Mouse (Mus musculus) urinary bladder, postnatal 14 days (tissue): Measurements from ENCODE around the gene Foxj2.

Source experiments
- DNase-seq: peaks from one replicate; pipeline ENCODE4 v3.0.0; 2021; ENCODE audit warnings: low spot score

Foxj2 gene

DNA sequence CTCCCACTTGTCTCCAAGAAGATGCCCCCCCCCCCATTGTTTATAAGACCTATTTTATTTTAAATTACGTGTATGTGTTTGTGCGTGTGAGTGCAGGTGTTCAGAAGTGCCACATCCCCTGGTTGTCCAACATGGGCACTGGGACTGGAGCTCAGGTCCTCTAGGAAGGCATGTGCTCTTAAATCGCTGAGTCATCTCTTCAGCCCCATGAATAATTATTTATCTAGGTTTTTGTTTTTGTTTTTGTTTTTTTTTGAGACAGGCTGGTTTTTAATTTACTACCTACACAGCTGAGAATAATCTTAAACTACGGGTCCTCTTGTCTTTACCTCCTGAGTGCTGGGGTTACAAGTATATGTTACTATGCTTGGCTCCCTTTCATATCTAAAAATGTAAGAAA is 6.1 kb upstream of the Foxj2 start:
- no peak for DNase-seq

DNA sequence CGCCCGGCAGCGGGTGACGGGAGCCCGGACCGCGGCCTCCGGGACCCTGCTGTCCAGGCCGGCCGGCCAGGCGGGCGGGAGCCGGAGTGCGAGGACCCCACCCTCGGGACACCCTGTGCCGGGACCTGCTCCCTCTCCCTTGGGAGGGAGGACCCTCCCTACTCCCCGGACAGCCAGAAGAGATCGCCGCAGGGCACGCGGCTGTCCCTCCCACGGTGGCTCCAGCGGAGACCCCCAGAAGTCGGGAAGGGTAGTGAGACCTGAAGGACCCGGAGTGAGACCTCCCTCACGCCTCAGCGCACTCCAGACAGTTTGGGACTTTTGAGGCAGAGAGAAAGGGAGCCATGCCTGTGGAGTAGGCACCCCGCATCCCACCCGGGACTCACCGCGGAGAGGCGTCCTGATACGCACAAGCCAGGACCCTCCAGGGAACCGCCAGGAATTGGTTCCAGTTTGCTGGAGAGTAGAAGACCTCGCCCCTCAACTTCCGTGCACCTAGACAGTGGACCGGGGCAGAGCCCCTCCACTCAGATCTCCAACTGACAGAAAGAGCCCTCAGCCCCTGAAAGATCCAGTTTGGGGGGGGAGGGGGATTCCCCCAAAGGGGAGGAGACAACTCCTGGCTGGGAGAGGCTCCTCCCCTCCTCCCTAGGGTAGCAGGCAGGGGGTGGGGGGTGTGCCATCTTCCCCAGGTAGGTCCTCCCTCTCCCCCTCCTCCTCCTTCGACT is 521 bp downstream of the Foxj2 start:
- DNase-seq = peak; percentile 28

DNA sequence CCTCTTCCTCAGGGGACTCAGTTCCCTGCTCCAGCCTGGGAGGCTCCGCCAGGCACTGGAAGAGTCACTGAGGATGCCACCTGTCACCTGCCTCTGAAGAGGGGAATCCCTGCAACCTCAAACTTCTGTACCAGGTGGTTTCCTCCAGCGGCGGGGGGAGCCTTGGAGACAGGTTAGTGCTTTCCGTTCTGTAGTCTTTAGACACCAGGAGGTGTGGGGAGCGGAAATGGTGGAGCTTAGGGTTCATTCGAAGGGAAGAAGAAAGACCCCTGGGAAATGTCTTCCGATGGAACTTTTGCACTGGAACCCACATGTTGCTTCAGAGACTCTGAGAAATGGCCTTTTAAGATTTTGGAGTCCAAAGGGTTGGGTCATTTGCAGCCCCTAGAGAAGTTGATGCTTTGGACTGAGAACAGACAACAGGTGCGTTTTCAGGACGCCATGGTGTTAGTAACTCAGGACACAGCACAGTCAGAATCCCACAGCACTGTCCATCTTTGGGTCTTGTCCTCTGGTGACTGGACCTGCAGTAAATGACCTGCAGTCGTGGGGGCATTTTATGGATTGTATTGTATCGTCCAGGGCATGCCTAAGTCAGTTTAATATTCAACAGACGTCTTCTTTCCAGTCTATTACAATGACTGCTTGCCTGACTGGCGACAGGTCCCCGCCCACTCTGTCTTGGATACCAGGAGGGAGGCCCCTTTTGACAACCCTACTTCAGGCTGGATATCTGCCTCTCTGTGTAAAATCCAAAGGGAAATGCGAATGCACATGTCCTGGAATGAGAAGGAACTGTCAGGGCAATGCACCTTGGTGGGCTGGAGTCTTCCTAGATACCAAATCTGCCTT is 1.3 kb downstream of the Foxj2 start:
- DNase-seq = no peak

DNA sequence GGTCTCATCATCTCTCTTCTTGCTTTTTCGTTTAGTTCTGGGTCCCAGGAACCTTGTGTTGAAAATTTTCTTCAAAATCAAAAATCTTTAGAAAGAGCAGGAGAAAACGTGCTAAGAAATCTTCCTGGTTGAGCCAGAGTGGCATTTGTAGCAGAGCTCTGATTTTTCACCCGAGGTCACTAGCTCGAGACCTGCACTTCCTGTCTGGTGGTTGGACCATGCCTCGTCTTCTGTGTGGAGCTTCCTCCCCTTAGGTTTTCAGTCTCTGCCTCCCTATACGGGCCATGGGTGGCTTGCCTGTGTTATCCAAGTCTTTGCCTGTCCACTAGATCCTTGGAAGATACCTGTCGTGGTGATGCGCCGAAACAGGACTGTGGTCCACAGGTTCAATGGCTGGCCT is 2.1 kb downstream of the Foxj2 start:
- no peak for DNase-seq

DNA sequence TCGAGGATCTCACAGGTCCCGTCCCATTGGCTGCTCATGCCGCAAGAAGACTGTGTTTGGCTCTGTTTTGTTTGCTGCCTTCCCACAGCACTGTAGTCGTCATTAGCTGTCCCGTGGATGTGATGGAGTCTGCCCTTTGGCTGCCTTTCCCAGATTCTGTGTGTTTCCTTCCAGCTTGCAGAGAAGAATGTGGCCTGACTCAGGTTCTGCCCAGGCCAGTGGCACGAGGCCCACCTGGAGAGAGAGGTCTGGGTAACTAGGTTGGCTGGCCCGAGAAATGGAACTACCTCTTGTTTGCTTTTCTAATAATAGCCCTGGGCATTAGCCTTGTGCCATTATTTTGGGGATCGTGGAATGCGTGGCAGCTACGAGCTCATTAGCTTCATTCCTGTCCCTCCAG is 4.4 kb downstream of the Foxj2 start:
- peak; percentile 21 for DNase-seq

DNA sequence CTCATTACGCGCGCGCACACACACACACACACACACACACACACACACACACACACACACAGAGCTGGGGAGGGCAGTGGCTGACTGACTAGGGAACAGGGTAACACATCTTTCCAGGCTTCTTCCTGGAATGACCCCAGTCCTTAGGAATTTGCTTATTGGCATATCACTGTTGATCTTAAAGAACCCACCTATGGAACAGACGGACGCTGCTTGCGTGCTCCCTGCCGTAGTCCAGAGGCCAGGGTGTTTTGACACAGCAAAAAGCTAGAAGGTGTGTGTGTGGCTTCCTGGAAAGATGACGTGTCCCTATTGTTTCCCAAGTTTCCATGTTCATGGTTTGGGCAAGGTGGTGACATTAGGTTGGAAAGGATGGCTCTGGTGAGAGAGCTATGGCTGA is 5.5 kb downstream of the Foxj2 start:
- DNase-seq = no peak

DNA sequence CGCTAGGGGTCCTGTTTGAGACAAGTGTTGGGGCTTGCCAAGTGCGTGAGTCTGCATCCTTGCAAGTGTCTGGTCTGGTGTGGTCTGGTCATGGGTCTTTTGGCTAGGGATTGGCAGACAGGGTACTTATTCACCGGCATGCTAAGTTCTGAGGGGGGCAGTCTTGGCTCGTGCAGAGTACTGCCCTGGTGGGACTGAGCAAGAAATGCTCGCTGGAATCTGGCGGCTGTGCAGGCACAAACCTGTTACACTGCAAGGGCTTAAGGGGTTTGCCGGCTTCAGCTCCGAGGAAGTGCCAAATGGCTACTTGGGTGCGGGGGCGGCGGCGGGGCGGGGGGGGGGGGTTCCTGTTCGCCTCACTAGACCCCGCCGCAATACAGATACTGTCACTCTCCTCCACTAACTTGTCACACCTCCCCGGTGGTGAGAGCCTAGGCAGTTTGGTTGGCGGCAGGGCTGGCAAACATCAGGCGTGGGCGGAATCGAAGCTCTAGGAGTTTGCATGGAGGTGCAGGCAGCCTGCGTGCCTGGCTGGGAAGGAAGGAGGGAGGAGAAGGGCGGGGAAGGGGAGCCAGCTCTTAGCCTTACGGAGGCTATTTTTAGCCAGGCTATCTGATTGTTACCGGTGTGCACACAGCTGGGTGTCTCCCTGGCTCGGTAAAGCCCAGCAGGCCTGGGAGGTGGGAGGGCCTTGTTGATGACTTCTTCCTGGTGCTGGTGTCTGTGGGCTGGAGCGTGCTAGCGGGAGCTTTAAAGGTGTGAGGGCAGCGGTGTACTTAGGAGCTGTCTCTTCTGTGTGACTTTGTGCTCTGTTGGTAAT is 6.4 kb downstream of the Foxj2 start:
- DNase-seq = peak; percentile 76

DNA sequence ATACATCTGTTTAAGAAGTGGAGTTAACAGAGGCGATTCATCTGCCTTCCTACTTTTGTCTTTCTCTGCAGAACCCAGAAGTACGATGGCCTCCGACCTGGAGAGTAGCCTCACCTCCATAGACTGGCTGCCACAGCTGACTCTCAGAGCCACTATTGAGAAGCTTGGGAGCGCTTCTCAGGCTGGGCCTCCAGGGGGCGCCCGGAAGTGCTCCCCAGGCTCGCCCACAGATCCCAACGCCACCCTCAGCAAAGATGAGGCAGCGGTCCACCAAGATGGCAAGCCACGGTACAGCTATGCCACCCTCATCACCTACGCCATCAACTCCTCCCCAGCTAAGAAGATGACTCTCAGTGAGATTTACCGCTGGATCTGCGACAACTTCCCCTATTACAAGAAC is 8.4 kb downstream of the Foxj2 start:
- no peak for DNase-seq

DNA sequence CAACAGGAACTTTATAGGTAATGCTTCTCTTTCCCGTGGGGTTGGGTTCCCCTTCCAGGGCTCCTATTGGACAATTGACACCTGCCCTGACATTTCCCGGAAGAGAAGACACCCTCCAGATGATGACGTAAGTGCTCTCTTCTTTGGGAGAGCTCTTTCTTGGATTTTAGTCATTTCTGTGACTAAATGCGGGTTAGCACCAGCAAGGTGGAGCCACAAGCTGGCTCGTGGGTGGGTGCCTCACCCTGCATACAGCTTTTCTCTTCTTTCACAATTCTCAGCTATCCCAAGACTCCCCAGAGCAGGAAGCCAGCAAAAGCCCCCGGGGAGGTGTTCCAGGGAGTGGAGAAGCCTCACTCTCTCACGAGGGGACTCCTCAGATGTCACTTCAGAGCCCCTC is 13.2 kb downstream of the Foxj2 start:
- DNase-seq = no peak

DNA sequence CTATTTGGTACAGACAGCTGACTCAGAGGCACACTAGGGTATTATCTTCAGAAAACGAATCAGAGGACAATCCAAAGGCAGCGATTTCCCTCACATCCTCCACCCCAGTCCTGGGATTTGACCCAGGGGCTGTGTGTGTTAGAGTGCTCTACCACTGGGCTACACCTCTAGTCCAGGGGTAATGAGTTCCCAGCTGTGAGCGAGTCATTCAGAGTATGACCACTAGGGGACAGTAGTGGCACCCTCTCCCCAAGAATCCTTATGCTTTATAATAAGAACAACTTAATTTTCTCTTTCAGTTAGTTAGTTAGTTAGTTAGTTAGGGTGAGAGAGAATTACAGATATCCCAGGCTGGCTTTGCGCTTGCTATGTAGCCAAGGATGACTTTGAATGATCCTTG is 14.7 kb downstream of the Foxj2 start:
- DNase-seq = peak; percentile 35

DNA sequence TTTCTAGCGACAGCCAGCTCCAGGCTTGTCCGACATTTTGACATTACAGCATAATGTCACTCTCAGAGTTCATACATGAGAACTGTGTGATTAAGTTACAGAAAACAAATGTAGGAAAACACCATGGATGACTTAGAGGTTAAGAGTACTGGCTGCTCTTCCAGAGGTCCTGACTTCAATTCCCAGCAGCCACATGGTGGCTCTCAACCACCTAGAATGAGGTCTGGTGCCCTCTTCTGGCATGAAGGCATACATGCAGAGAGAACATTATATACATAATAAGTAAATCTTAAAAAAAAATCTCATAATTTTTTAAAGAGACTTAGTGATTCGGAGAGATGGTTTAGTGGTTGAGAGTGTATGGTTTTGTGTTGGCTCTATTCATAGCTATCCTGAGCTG is 17.3 kb downstream of the Foxj2 start:
- DNase-seq = no peak

DNA sequence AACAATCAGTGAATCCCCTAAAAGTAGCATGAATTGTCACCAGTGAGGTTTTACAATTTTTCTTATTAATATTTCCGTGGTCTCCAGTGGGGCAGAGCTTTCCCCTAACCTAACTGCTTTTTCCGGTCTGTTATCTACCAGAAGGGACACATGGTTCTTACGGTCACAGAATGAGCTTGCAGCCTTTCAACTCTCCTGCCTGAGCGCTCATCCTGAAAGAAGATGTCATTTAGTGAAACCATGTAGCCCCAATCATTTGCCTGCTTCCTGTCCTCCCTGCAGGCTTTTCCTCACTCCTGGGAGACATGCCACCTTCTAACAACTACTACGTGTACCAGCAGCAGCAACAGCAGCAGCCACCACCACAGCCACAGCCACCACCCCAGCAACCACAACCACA is 17.8 kb downstream of the Foxj2 start:
- DNase-seq = no peak

DNA sequence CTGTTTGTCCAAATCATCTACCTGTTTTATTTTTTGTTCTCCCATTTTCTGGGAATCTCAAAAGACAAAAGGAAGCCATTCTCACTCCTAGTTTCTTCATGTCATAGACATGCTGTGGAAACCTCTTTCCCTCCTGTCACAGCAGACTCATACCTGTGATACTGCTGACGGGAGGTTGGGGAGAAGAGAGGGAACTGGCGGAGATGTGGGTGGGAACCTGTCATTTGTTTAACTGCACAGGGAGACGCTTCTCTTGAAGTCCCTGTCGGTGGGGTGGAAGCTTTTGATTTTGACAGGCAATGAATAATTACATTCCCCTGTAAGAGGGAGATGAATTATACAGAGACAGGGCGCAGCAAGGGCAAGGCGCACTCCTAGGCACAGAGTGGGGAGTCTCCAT is 24.0 kb downstream of the Foxj2 start:
- DNase-seq = no peak

DNA sequence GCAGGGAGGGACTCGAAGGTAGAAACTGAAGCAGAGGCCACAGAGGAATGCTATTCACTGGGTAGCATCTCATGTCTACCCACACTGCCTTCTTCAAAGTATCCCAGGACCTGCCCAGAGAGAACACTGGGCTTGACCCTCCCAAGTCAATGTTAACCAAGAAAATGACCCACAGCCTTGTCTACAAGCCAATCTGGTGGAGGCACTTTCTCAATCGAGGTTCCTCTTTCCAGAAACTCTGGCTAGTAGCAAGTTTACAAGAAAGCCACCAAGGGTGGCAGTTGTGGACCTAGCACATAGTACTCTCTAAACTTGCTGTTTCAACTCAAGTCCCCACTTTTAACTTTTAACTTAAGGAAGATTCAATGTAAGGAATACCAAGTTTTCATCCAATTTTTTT is 33.0 kb downstream of the Foxj2 start:
- no peak for DNase-seq

DNA sequence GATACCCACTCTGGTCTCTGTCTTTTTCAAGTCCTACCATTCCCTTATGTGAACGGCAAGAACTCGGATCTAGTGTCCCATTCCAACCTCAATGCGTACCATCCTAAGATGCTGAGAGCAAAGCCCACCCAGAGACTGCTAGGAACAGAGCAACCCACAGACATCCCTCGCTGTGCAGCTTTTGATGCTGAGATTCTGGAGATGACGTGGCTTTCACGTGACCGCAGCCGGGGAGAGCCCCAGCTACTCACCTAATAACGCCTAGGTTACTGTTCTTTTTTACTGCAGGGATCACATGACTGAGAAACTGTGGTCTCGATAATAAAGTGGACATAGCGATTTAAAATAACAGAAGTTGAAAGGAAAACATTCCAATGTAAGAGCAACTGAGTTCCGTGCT is 34.8 kb downstream of the Foxj2 start:
- DNase-seq = no peak

DNA sequence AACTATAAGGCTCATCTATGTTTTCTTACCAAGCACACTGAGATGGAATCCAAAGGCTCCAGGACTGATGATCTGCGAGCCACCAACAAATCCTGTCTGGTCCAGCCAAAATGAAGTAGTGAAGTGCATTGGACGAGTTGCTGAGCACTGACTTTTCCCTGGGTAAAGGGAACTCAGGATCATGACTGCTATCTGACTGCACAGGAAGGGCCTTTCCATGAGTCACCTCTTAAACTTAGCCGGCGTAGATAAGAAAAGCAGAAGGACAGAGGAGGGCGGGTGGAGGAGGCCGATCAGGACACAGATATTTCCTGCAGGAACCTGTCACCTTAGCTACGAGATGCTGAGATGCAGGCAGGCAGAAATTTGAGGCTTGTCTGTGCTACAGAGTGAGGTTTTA is 36.2 kb downstream of the Foxj2 start, which contains the start of gene C3ar1:
Gene C3ar1, minus strand, starts transcription at position 207 of the 400 bp plus-strand sequence.
- DNase-seq = peak; percentile 32

DNA sequence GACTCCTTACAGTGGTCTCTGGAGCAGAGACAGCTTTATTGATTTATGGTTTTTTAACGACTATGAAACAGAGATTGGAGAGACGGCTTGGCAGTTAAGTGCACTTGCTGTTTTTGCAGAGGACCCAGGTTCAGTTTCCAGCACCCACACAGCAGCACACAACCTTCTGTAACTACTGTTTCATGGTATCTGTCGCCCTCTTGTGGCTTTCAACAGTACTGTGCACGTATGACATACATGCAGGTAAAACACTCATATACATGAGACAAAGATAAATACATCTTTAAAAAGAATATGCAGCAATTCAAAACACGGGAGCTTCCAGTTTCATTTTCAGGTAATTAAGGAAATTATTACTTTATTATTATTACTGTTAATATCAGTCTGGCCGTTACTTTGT is 42.7 kb downstream of the Foxj2 start:
- no peak for DNase-seq

DNA sequence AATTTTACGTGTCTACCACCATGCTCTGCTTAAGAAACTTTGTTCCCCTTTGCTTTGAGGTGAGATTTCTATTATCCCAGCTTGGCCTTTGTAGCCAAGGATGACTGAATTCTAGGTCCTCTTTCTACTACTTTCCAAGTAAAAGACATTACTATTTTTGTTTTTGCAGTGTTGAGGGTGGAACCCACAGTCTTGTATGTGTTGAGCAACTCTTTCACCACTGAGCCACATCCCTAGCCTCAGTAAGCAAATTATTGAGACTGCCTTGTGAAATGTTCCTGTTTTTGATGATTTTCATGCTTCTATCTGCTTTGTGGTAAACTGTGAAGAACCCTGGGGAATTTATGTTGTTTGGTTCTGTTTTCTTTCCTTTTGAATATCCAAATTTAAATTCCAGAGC is 43.2 kb downstream of the Foxj2 start:
- DNase-seq = no peak

DNA sequence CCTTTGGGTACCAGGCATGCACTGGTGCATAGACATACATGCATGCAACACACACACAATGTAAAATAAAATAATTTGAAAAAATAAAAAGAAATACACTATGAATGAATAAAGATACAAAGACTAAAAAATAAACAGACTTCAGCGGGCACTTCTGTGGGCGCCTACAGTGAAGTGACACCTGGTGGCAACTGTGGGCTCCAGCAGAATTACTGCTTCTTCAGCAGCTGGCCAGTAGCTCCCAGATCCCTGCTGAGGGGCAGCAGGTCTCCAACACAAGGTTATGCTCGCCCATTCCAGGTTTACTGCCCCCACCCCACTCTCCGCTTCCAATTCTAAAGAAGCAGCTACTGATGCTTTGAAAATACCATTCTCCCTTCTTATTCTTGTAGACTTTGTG is 48.2 kb downstream of the Foxj2 start:
- no peak for DNase-seq

DNA sequence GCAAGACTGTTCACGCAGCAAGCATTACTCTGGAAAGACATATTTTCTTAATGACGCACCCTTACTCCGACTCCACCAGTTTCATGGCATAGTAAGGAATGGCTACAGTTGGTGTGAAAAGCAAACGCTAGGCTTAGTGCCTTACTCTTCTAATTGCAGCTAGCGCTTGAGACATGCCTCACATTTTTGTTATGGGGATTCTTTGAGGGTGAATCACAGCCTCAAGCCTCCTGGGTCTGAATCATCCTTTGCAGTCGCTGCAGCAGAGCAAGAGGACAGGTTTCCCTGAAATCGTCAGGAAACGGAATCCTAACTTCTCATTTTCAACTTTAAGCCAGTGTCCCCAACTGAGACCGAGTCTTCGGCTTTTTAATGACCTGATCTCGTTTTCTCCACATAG is 50.1 kb downstream of the Foxj2 start:
- peak; percentile 12 for DNase-seq

DNA sequence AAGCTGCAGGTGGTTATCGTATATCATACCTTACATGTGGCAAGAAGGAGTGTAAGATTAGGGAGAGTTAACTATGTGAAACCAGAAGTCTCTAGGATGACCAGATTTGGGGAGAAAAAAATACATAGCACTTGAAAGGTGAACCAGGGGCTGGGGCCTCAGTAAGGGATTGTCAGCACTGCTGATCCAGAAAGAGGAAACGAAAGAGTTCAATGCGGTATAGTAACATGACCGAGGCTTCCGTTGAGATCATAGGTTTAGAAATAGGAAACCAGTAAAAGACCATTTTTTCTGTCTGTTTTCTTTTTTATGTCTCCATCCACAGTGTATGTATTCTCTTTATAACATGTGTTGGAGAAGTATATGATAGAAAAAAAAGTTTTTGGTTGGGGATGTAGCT is 53.1 kb downstream of the Foxj2 start:
- DNase-seq = no peak

DNA sequence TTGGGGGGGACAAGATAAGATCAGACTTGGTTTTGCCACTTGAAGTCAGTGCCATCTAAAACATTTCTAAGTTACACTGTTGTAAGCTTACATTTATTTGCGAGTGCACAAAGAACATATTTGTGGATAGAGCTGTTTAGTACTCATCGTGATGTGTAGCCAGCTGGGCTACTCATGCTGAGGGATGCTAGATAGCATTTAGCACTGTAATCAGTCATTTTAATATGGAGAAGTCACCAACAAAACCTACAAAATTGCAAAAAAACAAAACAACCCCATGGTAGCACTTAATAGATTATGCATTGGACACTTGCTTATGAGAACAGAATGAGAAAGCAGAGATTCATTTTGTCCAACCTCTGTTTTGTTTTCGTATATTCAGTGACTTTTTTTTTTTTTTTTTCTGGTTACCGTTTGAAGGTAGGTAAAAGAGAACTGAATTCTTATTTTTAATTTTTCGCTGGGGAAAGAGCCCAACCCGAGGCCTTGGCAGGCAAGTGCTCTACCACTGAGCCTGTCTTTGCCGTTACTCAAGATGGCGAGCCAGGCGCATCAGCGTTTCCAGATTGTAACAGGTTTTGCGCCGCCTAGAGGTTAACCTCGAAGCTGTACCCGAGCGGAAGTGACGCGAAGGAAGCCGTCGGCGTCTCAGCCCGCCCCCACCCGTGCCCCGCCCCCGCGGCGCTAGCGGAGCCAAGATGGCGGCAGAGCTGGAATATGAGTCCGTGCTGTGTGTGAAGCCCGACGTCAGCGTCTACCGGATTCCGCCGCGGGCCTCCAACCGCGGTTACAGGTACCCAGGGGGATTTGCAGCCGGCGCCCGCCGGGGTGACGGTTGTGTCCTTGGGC is 54.4 kb downstream of the Foxj2 start, which contains the start of gene Necap1:
Gene Necap1, plus strand, starts transcription at position 604 of the 849 bp plus-strand sequence.
- peak; percentile 98 for DNase-seq
